Mouse (Mus musculus): Measurements from ENCODE around the gene Mfsd9.

Mfsd9 gene

GRCm38 (mm10) chr1:40790324-40791141, at the start of gene Mfsd9:
TSS of gene Mfsd9 (minus strand) at chr1:40790687.
- DNase-seq (ENCODE audit: low spot score in 2 of 2): peak; percentile 89 to 91

- DNase-seq (ENCODE audit: low spot score in 2 of 2): no peak
Measured at GRCm38 (mm10) chr1:40835468-40835867, 45.0 kb upstream of the Mfsd9 start.

GRCm38 (mm10) chr1:40830712-40831507, 40.4 kb upstream of the Mfsd9 start:
- no peak for DNase-seq (ENCODE audit: low spot score in 2 of 2)

- DNase-seq (ENCODE audit: low spot score in 2 of 2): no peak
Measured at GRCm38 (mm10) chr1:40829213-40829914, 38.9 kb upstream of the Mfsd9 start.

- no peak for DNase-seq (ENCODE audit: low spot score in 2 of 2)
Measured at GRCm38 (mm10) chr1:40825826-40826225, 35.3 kb upstream of the Mfsd9 start.

- DNase-seq (ENCODE audit: low spot score in 2 of 2): no peak
Measured at GRCm38 (mm10) chr1:40824936-40825335, 34.4 kb upstream of the Mfsd9 start.

- no peak for DNase-seq (ENCODE audit: low spot score in 2 of 2)
Measured at GRCm38 (mm10) chr1:40824517-40824916, 34.0 kb upstream of the Mfsd9 start.

GRCm38 (mm10) chr1:40815071-40815845, 24.8 kb upstream of the Mfsd9 start:
- no peak for DNase-seq (ENCODE audit: low spot score in 2 of 2)

- no peak for DNase-seq (ENCODE audit: low spot score in 2 of 2)
Measured at GRCm38 (mm10) chr1:40808643-40809042, 18.2 kb upstream of the Mfsd9 start.

- DNase-seq (ENCODE audit: low spot score in 2 of 2): no peak
Measured at GRCm38 (mm10) chr1:40805891-40806290, 15.4 kb upstream of the Mfsd9 start.

- DNase-seq (ENCODE audit: low spot score in 2 of 2): no peak
Measured at GRCm38 (mm10) chr1:40805351-40805750, 14.9 kb upstream of the Mfsd9 start, which contains the start of gene Tmem182. TSS of gene Tmem182 (plus strand) at chr1:40805601.

GRCm38 (mm10) chr1:40804118-40804517, 13.6 kb upstream of the Mfsd9 start:
- no peak for DNase-seq (ENCODE audit: low spot score in 2 of 2)

GRCm38 (mm10) chr1:40802759-40803158, 12.3 kb upstream of the Mfsd9 start:
- DNase-seq (ENCODE audit: low spot score in 2 of 2): peak in 1 of 2 experiments; percentile 18

- no peak for DNase-seq (ENCODE audit: low spot score in 2 of 2)
Measured at GRCm38 (mm10) chr1:40800908-40801307, 10.4 kb upstream of the Mfsd9 start.

- no peak for DNase-seq (ENCODE audit: low spot score in 2 of 2)
Measured at GRCm38 (mm10) chr1:40799121-40799520, 8.6 kb upstream of the Mfsd9 start.

GRCm38 (mm10) chr1:40797348-40797747, 6.9 kb upstream of the Mfsd9 start:
- DNase-seq (ENCODE audit: low spot score in 2 of 2): peak in 1 of 2 experiments; percentile 39

- no peak for DNase-seq (ENCODE audit: low spot score in 2 of 2)
Measured at GRCm38 (mm10) chr1:40795508-40795907, 5.0 kb upstream of the Mfsd9 start.

GRCm38 (mm10) chr1:40789666-40790233, 737 bp downstream of the Mfsd9 start:
- no peak for DNase-seq (ENCODE audit: low spot score in 2 of 2)

GRCm38 (mm10) chr1:40788956-40789355, 1.5 kb downstream of the Mfsd9 start:
- no peak for DNase-seq (ENCODE audit: low spot score in 2 of 2)

GRCm38 (mm10) chr1:40785876-40786445, 4.5 kb downstream of the Mfsd9 start:
- no peak for DNase-seq (ENCODE audit: low spot score in 2 of 2)

GRCm38 (mm10) chr1:40784306-40784705, 6.2 kb downstream of the Mfsd9 start:
- no peak for DNase-seq (ENCODE audit: low spot score in 2 of 2)

Data from spleen, postnatal 14 days (tissue).